In genomic region chr1:176167784-176168183, GRCm38 (mm10) we compare ENCODE assay signal across 31 mouse cellular contexts.
DNase-seq lines count a peak whose midpoint lies in the region; ATAC-seq and TF ChIP-seq lines count a peak whose summit lies in the region.
"Had no signal": no experiment of that assay in that cellular context is flagged by ENCODE, and none has a peak within 500 bp of the region (broad histone marks: within the 10 kb centered on the region; RNA-seq: fewer than 3 reads in every experiment).

No protein-coding gene starts in this region.

- intact Hi-C loops in left cerebral cortex, adult 2 months (cut with DNase I): no loop called here

- no peaks in the 10 kb centered on the region for H3K4me1 ChIP-seq in hindbrain, embryonic 12.5 days
- peaks cover 11% of the 10 kb centered on the region for H3K4me1 ChIP-seq in hindbrain, embryonic 10.5 days (replicated peaks)
- peaks cover 16% of the 10 kb centered on the region for H3K4me1 ChIP-seq in cerebellum, adult 2 months (ENCODE audit: control insufficient read depth, insufficient read depth, low read length)
- no peaks in the 10 kb centered on the region for H3K4me1 ChIP-seq in forebrain, embryonic 14.5 days (ENCODE audit: control insufficient read depth, insufficient read depth, low read length)
- H3K4me1 ChIP-seq: embryonic facial prominence, embryonic 13.5 days; heart, embryonic 12.5 days; hindbrain, embryonic 15.5 days; limb, embryonic 10.5 days; limb, embryonic 15.5 days; liver, embryonic 13.5 days; stomach, embryonic 15.5 days had no signal

- TF ChIP-seq POLR2A in cerebellum, adult 2 months (IDR thresholded peaks at IDR 0.05; ENCODE audit: borderline replicate concordance, insufficient read depth, low read length): no peak

- 47% methylated on average over 5 of the region's 5 CpGs for WGBS in hindbrain, embryonic 12.5 days
- WGBS in hindbrain, embryonic 10.5 days: 55% methylated on average over 5 of the region's 5 CpGs
- 18% methylated on average over 5 of the region's 5 CpGs for WGBS in cerebellum, adult 2 months
- 69% methylated on average over 5 of the region's 5 CpGs for WGBS in forebrain, embryonic 14.5 days

- H3K9ac ChIP-seq in hindbrain, embryonic 12.5 days: no peak overlapping the region
- H3K9ac ChIP-seq in forebrain, embryonic 14.5 days (ENCODE audit: low read length): no peak overlapping the region
- H3K9ac ChIP-seq: embryonic facial prominence, embryonic 13.5 days; heart, embryonic 12.5 days; hindbrain, embryonic 15.5 days; limb, embryonic 15.5 days; liver, embryonic 13.5 days; stomach, embryonic 15.5 days had no signal

- 0 out of 2 replicates have a peak, but pooled peaks have one; percentile 49 for ATAC-seq in hindbrain, embryonic 12.5 days (ENCODE audit: low FRiP score)
- ATAC-seq in forebrain, embryonic 14.5 days: no peak
- ATAC-seq: forebrain, embryonic 16.5 days; inflammation-experienced regulatory T-cells, adult 6 months; lung, postnatal 0 days; Patski had no signal

- no peak for TF ChIP-seq CTCF in cerebellum, adult 2 months (IDR thresholded peaks at IDR 0.05; ENCODE audit: borderline replicate concordance, insufficient read depth, low read depth, low read length)
- no peak for TF ChIP-seq CTCF in left cerebral cortex, adult 2 months (IDR thresholded peaks at IDR 0.05)

- H3K27ac ChIP-seq in hindbrain, embryonic 12.5 days: no peak overlapping the region
- H3K27ac ChIP-seq in hindbrain, embryonic 10.5 days: no peak overlapping the region
- peak overlapping the region; percentile 86 for H3K27ac ChIP-seq in cerebellum, adult 2 months (ENCODE audit: insufficient read depth, low read length)
- H3K27ac ChIP-seq in forebrain, embryonic 14.5 days (ENCODE audit: low read depth, low read length): no peak overlapping the region
- no peak overlapping the region for H3K27ac ChIP-seq in left cerebral cortex, adult 2 months
- H3K27ac ChIP-seq: embryonic facial prominence, embryonic 13.5 days; forebrain, embryonic 10.5 days; gastrocnemius, adult 2 months; heart, adult 2 months; hindbrain, embryonic 15.5 days; layer of hippocampus, adult 2 months; limb, embryonic 10.5 days; limb, embryonic 15.5 days; liver, embryonic 13.5 days; stomach, embryonic 15.5 days had no signal

- no peaks in the 10 kb centered on the region for H3K27me3 ChIP-seq in hindbrain, embryonic 12.5 days
- no peaks in the 10 kb centered on the region for H3K27me3 ChIP-seq in hindbrain, embryonic 10.5 days (ENCODE audit: insufficient read depth, poor library complexity, severe bottlenecking)
- no peaks in the 10 kb centered on the region for H3K27me3 ChIP-seq in cerebellum, adult 2 months (ENCODE audit: control insufficient read depth, insufficient read depth, low read length)
- no peaks in the 10 kb centered on the region for H3K27me3 ChIP-seq in forebrain, embryonic 14.5 days (replicated peaks; ENCODE audit: control insufficient read depth, insufficient read depth, low read length)
- H3K27me3 ChIP-seq: embryonic facial prominence, embryonic 13.5 days; heart, embryonic 12.5 days; hindbrain, embryonic 15.5 days; limb, embryonic 15.5 days; liver, embryonic 13.5 days; Patski; stomach, embryonic 15.5 days had no signal

- H3K9me3 ChIP-seq in hindbrain, embryonic 12.5 days (replicated peaks): no peaks in the 10 kb centered on the region
- H3K9me3 ChIP-seq in hindbrain, embryonic 10.5 days: no peaks in the 10 kb centered on the region
- no peaks in the 10 kb centered on the region for H3K9me3 ChIP-seq in forebrain, embryonic 14.5 days (replicated peaks; ENCODE audit: control insufficient read depth, low read length)
- H3K9me3 ChIP-seq: embryonic facial prominence, embryonic 13.5 days; forebrain, embryonic 10.5 days; heart, embryonic 12.5 days; hindbrain, embryonic 15.5 days; limb, embryonic 10.5 days; limb, embryonic 15.5 days; liver, embryonic 13.5 days; stomach, embryonic 15.5 days had no signal

- no peak overlapping the region for H3K4me2 ChIP-seq in hindbrain, embryonic 12.5 days (replicated peaks)
- H3K4me2 ChIP-seq in forebrain, embryonic 14.5 days (ENCODE audit: low read length): no peak overlapping the region
- H3K4me2 ChIP-seq: embryonic facial prominence, embryonic 13.5 days; heart, embryonic 12.5 days; hindbrain, embryonic 15.5 days; limb, embryonic 15.5 days; liver, embryonic 13.5 days; stomach, embryonic 15.5 days had no signal

- H3K4me3 ChIP-seq in hindbrain, embryonic 12.5 days: no peak overlapping the region
- no peak overlapping the region for H3K4me3 ChIP-seq in hindbrain, embryonic 10.5 days
- no peak overlapping the region for H3K4me3 ChIP-seq in cerebellum, adult 2 months (replicated peaks; ENCODE audit: insufficient read depth, low read depth, low read length)
- no peak overlapping the region for H3K4me3 ChIP-seq in forebrain, embryonic 14.5 days (ENCODE audit: low read depth, low read length)
- no peak overlapping the region for H3K4me3 ChIP-seq in left cerebral cortex, adult 2 months
- H3K4me3 ChIP-seq: embryonic facial prominence, embryonic 13.5 days; forebrain, embryonic 10.5 days; gastrocnemius, adult 2 months; heart, adult 2 months; heart, embryonic 12.5 days; hindbrain, embryonic 15.5 days; layer of hippocampus, adult 2 months; limb, embryonic 10.5 days; limb, embryonic 15.5 days; liver, embryonic 13.5 days; stomach, embryonic 15.5 days had no signal

- no peaks in the 10 kb centered on the region for H3K36me3 ChIP-seq in hindbrain, embryonic 12.5 days
- no peaks in the 10 kb centered on the region for H3K36me3 ChIP-seq in hindbrain, embryonic 10.5 days
- no peaks in the 10 kb centered on the region for H3K36me3 ChIP-seq in forebrain, embryonic 14.5 days (ENCODE audit: control insufficient read depth, insufficient read depth, low read length)
- H3K36me3 ChIP-seq: embryonic facial prominence, embryonic 13.5 days; forebrain, embryonic 10.5 days; heart, embryonic 12.5 days; hindbrain, embryonic 15.5 days; limb, embryonic 10.5 days; limb, embryonic 15.5 days; liver, embryonic 13.5 days; stomach, embryonic 15.5 days had no signal

- no peak for DNase-seq in hindbrain, embryonic 10.5 days (ENCODE audit: low spot score)
- DNase-seq in brain, adult 2 months (ENCODE audit: low read depth, low spot score): peak; percentile 85
- peak; percentile 72 to 84 for DNase-seq in cerebellum, adult 2 months
- peak; percentile 15 to 52 for DNase-seq in cerebellum, postnatal 14 days
- no peak for DNase-seq in forebrain, embryonic 14.5 days (ENCODE audit: low spot score)
- DNase-seq in heart, adult 11 months: no peak
- DNase-seq in left cerebral cortex, adult 2 months (ENCODE audit: extremely low spot score in 1 of 2, low spot score in 2 of 2): no peak
- DNase-seq: adrenal gland, postnatal 25 days; gastrocnemius, adult 2 months; gastrocnemius, postnatal 36 days; heart, adult 2 months; heart, postnatal 4 days; kidney, adult 11 months; kidney, postnatal 36 days; liver, embryonic 13.5 days; lung, adult 18-20 months; lung, postnatal 4 days; right cerebral cortex, postnatal 25 days had no signal

Comparison
In these comparisons a context has a peak if more than half of its experiments do, and no peak if none do; other contexts are left out.
1. DNase-seq: peak in brain, adult 2 months (single experiment), cerebellum, adult 2 months (2 of 2) and cerebellum, postnatal 14 days (2 of 2); none in hindbrain, embryonic 10.5 days (single experiment), forebrain, embryonic 14.5 days (single experiment), heart, adult 11 months (single experiment) and left cerebral cortex, adult 2 months (0 of 2).